Mouse (Mus musculus): ENCODE measurements around the gene Ccnt2. TPM values are rescaled to one million over a fixed set of nuclear protein-coding genes. Genes with fewer than 3 reads are reported as not detected.
A peak's percentile ranks its signal among the peaks of the same experiment; 100 is the strongest.
"Not testable (repeated sequence)": the region's sequence is repeated elsewhere in the genome, so short reads cannot be mapped to it uniquely, and the experiment has no call there.

The Ccnt2 gene
- polyA plus RNA-seq, 1 experiment from 2014 or later, result 34.1 TPM

GRCm38 (mm10) chr1:127750401-127751102, 23.4 kb upstream of the Ccnt2 start:
- DNase-seq (ENCODE audit: low spot score) (peak; percentile 41), ATAC-seq (replicated peaks; ENCODE audit: low FRiP score, low read depth) (no peak)
- TF ChIP-seq CTCF (IDR thresholded peaks at IDR 0.05; ENCODE audit: low read depth), result no peak
- Histone ChIP-seq H3K9me3 (replicated peaks; ENCODE audit: low read length) (no peaks in the 10 kb centered on the region), H3K4me2 (ENCODE audit: low read length) (no peak overlapping the region), H3K4me3 (replicated peaks; ENCODE audit: low read depth, low read length) (no peak overlapping the region), H3K4me1 (replicated peaks; ENCODE audit: insufficient read depth, low read length) (no peaks in the 10 kb centered on the region), H3K36me3 (ENCODE audit: insufficient read depth, low read length) (no peaks in the 10 kb centered on the region), H3K27me3 (ENCODE audit: insufficient read depth, low read length) (no peaks in the 10 kb centered on the region), H3K27ac (no peak overlapping the region), H3K9ac (ENCODE audit: low read depth, low read length) (no peak overlapping the region)
- 57% methylated on average over 11 of the region's 11 CpGs for WGBS

- DNase-seq (ENCODE audit: low spot score) (no peak), ATAC-seq (replicated peaks; ENCODE audit: low FRiP score, low read depth) (no peak)
- Histone ChIP-seq H3K27me3 (ENCODE audit: insufficient read depth, low read length) (no peaks in the 10 kb centered on the region), H3K36me3 (ENCODE audit: insufficient read depth, low read length) (no peaks in the 10 kb centered on the region), H3K9ac (ENCODE audit: low read depth, low read length) (no peak overlapping the region), H3K4me1 (replicated peaks; ENCODE audit: insufficient read depth, low read length) (no peaks in the 10 kb centered on the region), H3K4me3 (replicated peaks; ENCODE audit: low read depth, low read length) (no peak overlapping the region), H3K9me3 (replicated peaks; ENCODE audit: low read length) (no peaks in the 10 kb centered on the region), H3K27ac (no peak overlapping the region), H3K4me2 (ENCODE audit: low read length) (no peak overlapping the region)
- WGBS, result 63% methylated on average over 4 of the region's 4 CpGs
- TF ChIP-seq CTCF (IDR thresholded peaks at IDR 0.05; ENCODE audit: low read depth), result no peak
Observed at GRCm38 (mm10) chr1:127755806-127756205, 18.2 kb upstream of the Ccnt2 start.

- no peak overlapping the region for H3K27ac ChIP-seq
- WGBS, result 48% methylated on average over 5 of the region's 5 CpGs
Observed at GRCm38 (mm10) chr1:127756331-127757163, 17.4 kb upstream of the Ccnt2 start.

GRCm38 (mm10) chr1:127757164-127757545, 16.8 kb upstream of the Ccnt2 start:
- H3K9me3 ChIP-seq (replicated peaks; ENCODE audit: low read length); H3K4me3 ChIP-seq (replicated peaks; ENCODE audit: low read depth, low read length); H3K4me2 ChIP-seq (ENCODE audit: low read length); H3K9ac ChIP-seq (ENCODE audit: low read depth, low read length); H3K27ac ChIP-seq; DNase-seq (ENCODE audit: low spot score); H3K36me3 ChIP-seq (ENCODE audit: insufficient read depth, low read length); ATAC-seq (replicated peaks; ENCODE audit: low FRiP score, low read depth); H3K4me1 ChIP-seq (replicated peaks; ENCODE audit: insufficient read depth, low read length); H3K27me3 ChIP-seq (ENCODE audit: insufficient read depth, low read length): not testable (repeated sequence)
- 92% methylated on average over 3 of the region's 3 CpGs for WGBS

More at GRCm38 (mm10) chr1:127756331-127757163, 17.4 kb upstream of the Ccnt2 start:
- no peak overlapping the region for H3K9ac ChIP-seq (ENCODE audit: low read depth, low read length)
- no peaks in the 10 kb centered on the region for H3K4me1 ChIP-seq (replicated peaks; ENCODE audit: insufficient read depth, low read length)
- H3K9me3 ChIP-seq (replicated peaks; ENCODE audit: low read length), result no peaks in the 10 kb centered on the region
- no peaks in the 10 kb centered on the region for H3K36me3 ChIP-seq (ENCODE audit: insufficient read depth, low read length)
- DNase-seq (ENCODE audit: low spot score), result no peak
- no peak overlapping the region for H3K4me3 ChIP-seq (replicated peaks; ENCODE audit: low read depth, low read length)
- no peak for TF ChIP-seq CTCF (IDR thresholded peaks at IDR 0.05; ENCODE audit: low read depth)
- no peak overlapping the region for H3K4me2 ChIP-seq (ENCODE audit: low read length)
- ATAC-seq (replicated peaks; ENCODE audit: low FRiP score, low read depth), result no peak
- H3K27me3 ChIP-seq (ENCODE audit: insufficient read depth, low read length), result no peaks in the 10 kb centered on the region

GRCm38 (mm10) chr1:127765468-127765867, 8.5 kb upstream of the Ccnt2 start:
- Histone ChIP-seq H3K9ac (ENCODE audit: low read depth, low read length) (no peak overlapping the region), H3K9me3 (replicated peaks; ENCODE audit: low read length) (no peaks in the 10 kb centered on the region), H3K4me3 (replicated peaks; ENCODE audit: low read depth, low read length) (no peak overlapping the region), H3K4me1 (replicated peaks; ENCODE audit: insufficient read depth, low read length) (no peaks in the 10 kb centered on the region), H3K27ac (no peak overlapping the region), H3K27me3 (ENCODE audit: insufficient read depth, low read length) (no peaks in the 10 kb centered on the region), H3K36me3 (ENCODE audit: insufficient read depth, low read length) (no peaks in the 10 kb centered on the region), H3K4me2 (ENCODE audit: low read length) (no peak overlapping the region)
- peak; percentile 72 for TF ChIP-seq CTCF (IDR thresholded peaks at IDR 0.05; ENCODE audit: low read depth)
- ATAC-seq (replicated peaks; ENCODE audit: low FRiP score, low read depth) (no peak), DNase-seq (ENCODE audit: low spot score) (peak; percentile 72)
- 64% methylated on average over 2 of the region's 2 CpGs for WGBS

- H3K9ac ChIP-seq (ENCODE audit: low read depth, low read length), result no peak overlapping the region
- H3K36me3 ChIP-seq (ENCODE audit: insufficient read depth, low read length), result no peaks in the 10 kb centered on the region
- H3K27me3 ChIP-seq (ENCODE audit: insufficient read depth, low read length), result no peaks in the 10 kb centered on the region
- WGBS, result 85% methylated on average over 2 of the region's 2 CpGs
- ATAC-seq (replicated peaks; ENCODE audit: low FRiP score, low read depth) (no peak), DNase-seq (ENCODE audit: low spot score) (no peak)
- H3K4me2 ChIP-seq (ENCODE audit: low read length), result no peak overlapping the region
- no peak for TF ChIP-seq CTCF (IDR thresholded peaks at IDR 0.05; ENCODE audit: low read depth)
- H3K9me3 ChIP-seq (replicated peaks; ENCODE audit: low read length), result no peaks in the 10 kb centered on the region
- H3K4me1 ChIP-seq (replicated peaks; ENCODE audit: insufficient read depth, low read length), result no peaks in the 10 kb centered on the region
- no peak overlapping the region for H3K4me3 ChIP-seq (replicated peaks; ENCODE audit: low read depth, low read length)
- no peak overlapping the region for H3K27ac ChIP-seq
Observed at GRCm38 (mm10) chr1:127766741-127767140, 7.2 kb upstream of the Ccnt2 start.
